Mouse (Mus musculus) forebrain, embryonic 13.5 days (tissue): ENCODE measurements around the gene Cdip1. TPM values are rescaled to one million over a fixed set of nuclear protein-coding genes. Genes with fewer than 3 reads are reported as not detected.

ENCODE experiments used
- ATAC-seq: fragments of 200-750 bp; cut with Nextera tagmentation; 2 replicates; pipeline ENCODE4 v1.8.0; 2017
- H3K27ac ChIP-seq: fragments of 300-500 bp; sonication (generic); 2 replicates; pipeline ENCODE4 v1.5.1; 2015; ENCODE audit warnings: inconsistent platforms, mild to moderate bottlenecking, moderate library complexity
- H3K27me3 ChIP-seq: fragments of 300-500 bp; sonication (generic); 2 replicates; pipeline ENCODE4 v1.6.1; 2015; ENCODE audit warnings: mild to moderate bottlenecking, inconsistent platforms
- H3K36me3 ChIP-seq: fragments of 300-500 bp; sonication (generic); 2 replicates; pipeline ENCODE4 v1.6.1; 2015; ENCODE audit warnings: mild to moderate bottlenecking, inconsistent platforms; ENCODE audit not compliant: poor library complexity, severe bottlenecking
- H3K4me1 ChIP-seq: fragments of 300-500 bp; sonication (generic); 2 replicates; pipeline ENCODE4 v1.6.1; 2015; ENCODE audit warnings: inconsistent platforms
- H3K4me2 ChIP-seq: fragments of 300-500 bp; sonication (generic); 2 replicates; pipeline ENCODE4 v1.6.1; 2015; ENCODE audit warnings: inconsistent platforms, mild to moderate bottlenecking, moderate library complexity
- H3K4me3 ChIP-seq: fragments of 300-500 bp; sonication (generic); 2 replicates; pipeline ENCODE4 v1.5.1; 2015; ENCODE audit warnings: mild to moderate bottlenecking, inconsistent platforms
- H3K9ac ChIP-seq: fragments of 300-500 bp; sonication (generic); 2 replicates; pipeline ENCODE4 v1.6.1; 2015; ENCODE audit warnings: mild to moderate bottlenecking, inconsistent platforms
- H3K9me3 ChIP-seq: fragments of 300-500 bp; sonication (generic); replicated peaks from 2 replicates; pipeline ENCODE4 v1.6.1; 2016; ENCODE audit warnings: inconsistent platforms
- WGBS: fragments of 180-500 bp; shearing (Covaris S2); methylation state at CpG from one replicate; pipeline ENCODE4 v1.1.7; 2015; 5-methylcytosine and 5-hydroxymethylcytosine counted together
- polyA plus RNA-seq: library from polyadenylated mRNA; unstranded; fragments of >200 nt; fragmentation: Nextera tagmentation; extraction: Ambion mirVana; gene quantifications from 2 replicates; pipeline ENCODE4 v1.2.1, GENCODE M21; 2015

The Cdip1 gene
- polyA plus RNA-seq, 1 experiment from 2014 or later: 92.2 TPM

- Histone ChIP-seq H3K9me3 (no peaks in the 10 kb centered on the region), H3K4me2 (peak overlapping the region; percentile 94), H3K27ac (peak overlapping the region; percentile 96), H3K27me3 (no peaks in the 10 kb centered on the region), H3K4me1 (peaks cover 28% of the 10 kb centered on the region), H3K4me3 (peak overlapping the region; percentile 86), H3K36me3 (no peaks in the 10 kb centered on the region), H3K9ac (peak overlapping the region; percentile 90)
- under 1% methylated on average over 29 of the region's 29 CpGs for WGBS
- ATAC-seq: peak; percentile 61
These were observed 752 bp downstream of the Cdip1 start for GRCm38 (mm10) chr16:4789311-4789768.

GRCm38 (mm10) chr16:4788176-4788575 lies 1.9 kb downstream of the Cdip1 start:
- no peak overlapping the region for H3K27ac ChIP-seq
- ATAC-seq: no peak
- peak overlapping the region; percentile 94 for H3K4me2 ChIP-seq
- peaks cover 28% of the 10 kb centered on the region for H3K4me1 ChIP-seq
- H3K27me3 ChIP-seq: no peaks in the 10 kb centered on the region
- H3K9ac ChIP-seq: peak overlapping the region; percentile 31; the same call in 1 of the 2 replicates
- H3K9me3 ChIP-seq: no peaks in the 10 kb centered on the region
- no peak overlapping the region; the same call in 1 of the 2 replicates for H3K4me3 ChIP-seq
- H3K36me3 ChIP-seq: peaks cover 5% of the 10 kb centered on the region

- H3K4me1 ChIP-seq: peaks cover 35% of the 10 kb centered on the region
- no peaks in the 10 kb centered on the region for H3K9me3 ChIP-seq
- H3K27ac ChIP-seq: no peak overlapping the region
- H3K36me3 ChIP-seq: peaks cover 10% of the 10 kb centered on the region
- no peak for ATAC-seq
- no peak overlapping the region for H3K4me2 ChIP-seq
- no peaks in the 10 kb centered on the region for H3K27me3 ChIP-seq
- 48% methylated on average over 4 of the region's 4 CpGs for WGBS
- H3K4me3 ChIP-seq: no peak overlapping the region
- H3K9ac ChIP-seq: no peak overlapping the region
These were observed 4.4 kb downstream of the Cdip1 start for GRCm38 (mm10) chr16:4785706-4786105.

GRCm38 (mm10) chr16:4782515-4782914 lies 7.6 kb downstream of the Cdip1 start:
- peaks cover 25% of the 10 kb centered on the region for H3K36me3 ChIP-seq
- H3K4me1 ChIP-seq: peaks cover 17% of the 10 kb centered on the region
- ATAC-seq: no peak
- no peaks in the 10 kb centered on the region for H3K9me3 ChIP-seq
- no peak overlapping the region for H3K27ac ChIP-seq
- no peak overlapping the region for H3K9ac ChIP-seq
- H3K4me3 ChIP-seq: no peak overlapping the region
- H3K27me3 ChIP-seq: no peaks in the 10 kb centered on the region
- no peak overlapping the region for H3K4me2 ChIP-seq

GRCm38 (mm10) chr16:4781524-4782196 lies 8.4 kb downstream of the Cdip1 start:
- Histone ChIP-seq H3K27me3 (no peaks in the 10 kb centered on the region), H3K4me1 (peaks cover 15% of the 10 kb centered on the region), H3K9ac (no peak overlapping the region), H3K27ac (peak overlapping the region; percentile 2; the same call in 1 of the 2 replicates), H3K9me3 (no peaks in the 10 kb centered on the region), H3K36me3 (peaks cover 25% of the 10 kb centered on the region), H3K4me3 (no peak overlapping the region), H3K4me2 (no peak overlapping the region)
- ATAC-seq: no peak
- 90% methylated on average over 5 of the region's 5 CpGs for WGBS

GRCm38 (mm10) chr16:4778940-4779339 lies 11.2 kb downstream of the Cdip1 start:
- Histone ChIP-seq H3K4me3 (no peak overlapping the region), H3K9me3 (no peaks in the 10 kb centered on the region)
- ATAC-seq: no peak

GRCm38 (mm10) chr16:4777905-4778609 lies 12.0 kb downstream of the Cdip1 start:
- ATAC-seq: no peak
- no peak overlapping the region for H3K27ac ChIP-seq
- no peak overlapping the region for H3K9ac ChIP-seq
- no peak overlapping the region for H3K4me2 ChIP-seq
- H3K36me3 ChIP-seq: peaks cover 19% of the 10 kb centered on the region
- H3K4me1 ChIP-seq: peaks cover 15% of the 10 kb centered on the region
- no peak overlapping the region for H3K4me3 ChIP-seq
- no peaks in the 10 kb centered on the region for H3K9me3 ChIP-seq
- H3K27me3 ChIP-seq: no peaks in the 10 kb centered on the region
- 95% methylated on average over 4 of the region's 4 CpGs for WGBS

More at GRCm38 (mm10) chr16:4778940-4779339, 11.2 kb downstream of the Cdip1 start:
- H3K9ac ChIP-seq: no peak overlapping the region
- no peak overlapping the region for H3K27ac ChIP-seq
- H3K4me2 ChIP-seq: no peak overlapping the region
- peaks cover 7% of the 10 kb centered on the region for H3K4me1 ChIP-seq
- H3K36me3 ChIP-seq: peaks cover 25% of the 10 kb centered on the region
- WGBS: 91% methylated on average over 4 of the region's 4 CpGs
- no peaks in the 10 kb centered on the region for H3K27me3 ChIP-seq

GRCm38 (mm10) chr16:4777171-4777904 lies 12.8 kb downstream of the Cdip1 start:
- no peak overlapping the region for H3K27ac ChIP-seq
- peaks cover 17% of the 10 kb centered on the region; the same call in 1 of the 2 replicates for H3K36me3 ChIP-seq
- H3K4me2 ChIP-seq: no peak overlapping the region
- H3K9me3 ChIP-seq: no peaks in the 10 kb centered on the region
- H3K4me1 ChIP-seq: peaks cover 16% of the 10 kb centered on the region
- H3K27me3 ChIP-seq: no peaks in the 10 kb centered on the region
- no peak overlapping the region for H3K4me3 ChIP-seq
- WGBS: 94% methylated on average over 3 of the region's 3 CpGs
- ATAC-seq: no peak
- H3K9ac ChIP-seq: no peak overlapping the region

- no peak overlapping the region for H3K27ac ChIP-seq
- H3K36me3 ChIP-seq: peaks cover 36% of the 10 kb centered on the region
- 48% methylated on average over 1 of the region's 1 CpGs for WGBS
These were observed 16.7 kb downstream of the Cdip1 start for GRCm38 (mm10) chr16:4773289-4773970.

GRCm38 (mm10) chr16:4768719-4769118 lies 21.4 kb downstream of the Cdip1 start:
- H3K27ac ChIP-seq: no peak overlapping the region
- no peak overlapping the region for H3K9ac ChIP-seq
- peaks cover 7% of the 10 kb centered on the region for H3K4me1 ChIP-seq
- H3K9me3 ChIP-seq: no peaks in the 10 kb centered on the region
- WGBS: 96% methylated on average over 5 of the region's 5 CpGs
- peaks cover 75% of the 10 kb centered on the region for H3K36me3 ChIP-seq
- H3K27me3 ChIP-seq: no peaks in the 10 kb centered on the region
- H3K4me2 ChIP-seq: no peak overlapping the region
- ATAC-seq: no peak
- H3K4me3 ChIP-seq: no peak overlapping the region

More at GRCm38 (mm10) chr16:4773289-4773970, 16.7 kb downstream of the Cdip1 start:
- ATAC-seq: no peak
- H3K27me3 ChIP-seq: no peaks in the 10 kb centered on the region
- H3K9ac ChIP-seq: no peak overlapping the region
- no peak overlapping the region for H3K4me3 ChIP-seq
- H3K4me2 ChIP-seq: no peak overlapping the region
- no peaks in the 10 kb centered on the region for H3K9me3 ChIP-seq
- H3K4me1 ChIP-seq: peaks cover 9% of the 10 kb centered on the region

- no peak overlapping the region for H3K27ac ChIP-seq
- no peaks in the 10 kb centered on the region for H3K9me3 ChIP-seq
- peaks cover 76% of the 10 kb centered on the region for H3K36me3 ChIP-seq
- no peaks in the 10 kb centered on the region for H3K4me1 ChIP-seq
- no peak for ATAC-seq
- WGBS: 87% methylated on average over 6 of the region's 6 CpGs
- no peak overlapping the region for H3K4me2 ChIP-seq
- H3K4me3 ChIP-seq: no peak overlapping the region
- no peak overlapping the region for H3K9ac ChIP-seq
- H3K27me3 ChIP-seq: no peaks in the 10 kb centered on the region
These were observed 22.9 kb downstream of the Cdip1 start for GRCm38 (mm10) chr16:4767012-4767790.
